Mouse (Mus musculus) left cerebral cortex, postnatal 14 days (tissue): ENCODE data around the gene Rbm26. TPM values are rescaled to one million over a fixed set of nuclear protein-coding genes. Genes with fewer than 3 reads are reported as not detected.

Experiments
- DNase-seq, 2 experiments: peaks; one replicate each; pipeline ENCODE4 v3.0.0; 2021 to 2022; ENCODE audit warnings: low spot score in 2 of 2, mixed read lengths in 1 of 2
- intact Hi-C: fragments of 180-260 bp; cut with DNase I; formaldehyde crosslinking; loops from one replicate; pipeline ENCODE4 v1.15.1; 2025
- total RNA-seq, 2 experiments: library from RNA; stranded (reverse); gene quantifications; 2 replicates each; pipeline ENCODE4 v1.2.3; 2021

Rbm26 gene
- total RNA-seq, 2 experiments from 2014 or later, result 62.2 to 67.9 TPM

DNA sequence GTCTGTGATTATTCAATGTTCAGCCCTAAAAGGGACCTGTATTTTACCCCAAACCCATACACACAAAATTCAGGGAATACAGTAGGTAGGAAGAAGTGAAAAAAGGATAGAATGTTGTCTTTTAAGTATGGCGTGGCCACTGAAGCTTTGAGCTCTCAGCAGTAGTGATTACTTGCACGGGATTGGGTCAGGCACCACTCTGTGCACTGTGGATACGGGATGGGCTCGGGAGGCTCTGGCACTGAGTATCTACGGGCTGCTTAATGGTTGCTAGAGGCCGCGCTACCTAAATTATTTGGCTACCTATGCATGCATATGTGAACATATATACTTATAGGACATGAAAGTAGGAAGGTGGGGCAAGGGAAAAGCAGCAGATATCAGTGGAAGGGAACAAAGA, 78.3 kb downstream of the Rbm26 start:
- intact Hi-C loops, result no loop called here
- no peak for DNase-seq

DNA sequence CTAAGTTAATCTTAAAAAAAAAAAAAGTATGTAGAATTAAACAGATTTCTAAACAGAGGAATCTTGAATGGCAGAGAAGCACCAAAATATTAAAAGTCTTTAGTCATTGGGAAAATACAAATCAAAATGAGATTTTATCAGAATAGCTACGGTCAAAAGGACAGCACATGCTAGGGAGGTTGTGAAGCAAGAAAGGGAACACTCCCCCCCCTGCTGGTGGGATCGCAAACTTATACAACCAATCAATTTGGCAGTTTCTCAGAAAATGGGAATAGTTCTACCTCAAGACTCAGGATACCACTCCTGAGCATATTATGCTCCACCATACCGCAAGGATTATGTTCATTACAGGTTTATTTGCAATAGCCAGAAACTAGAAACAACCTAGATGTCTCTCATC, 80.9 kb downstream of the Rbm26 start:
- no peak for DNase-seq
- intact Hi-C loops, result no loop called here

DNA sequence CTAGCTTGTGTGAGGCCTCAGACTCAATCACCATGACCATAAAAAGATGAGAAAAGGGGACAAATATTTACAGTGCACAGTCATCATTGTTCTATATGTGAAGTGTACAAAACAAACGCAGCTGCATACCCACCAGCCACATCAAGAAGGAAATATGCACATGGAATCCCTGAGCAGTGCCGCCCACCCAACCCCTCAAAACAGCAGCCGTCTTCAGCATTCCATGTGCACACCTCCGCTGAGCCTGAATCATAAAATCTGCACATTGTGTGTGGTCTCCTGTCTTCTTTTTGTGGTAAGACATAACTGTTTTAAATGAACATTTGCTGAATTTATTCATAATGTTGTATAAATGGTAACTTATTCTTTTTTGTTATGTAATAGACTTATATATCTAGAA, 90.1 kb downstream of the Rbm26 start:
- DNase-seq, result peak; percentile 53 to 66
- intact Hi-C loops, result no loop called here

DNA sequence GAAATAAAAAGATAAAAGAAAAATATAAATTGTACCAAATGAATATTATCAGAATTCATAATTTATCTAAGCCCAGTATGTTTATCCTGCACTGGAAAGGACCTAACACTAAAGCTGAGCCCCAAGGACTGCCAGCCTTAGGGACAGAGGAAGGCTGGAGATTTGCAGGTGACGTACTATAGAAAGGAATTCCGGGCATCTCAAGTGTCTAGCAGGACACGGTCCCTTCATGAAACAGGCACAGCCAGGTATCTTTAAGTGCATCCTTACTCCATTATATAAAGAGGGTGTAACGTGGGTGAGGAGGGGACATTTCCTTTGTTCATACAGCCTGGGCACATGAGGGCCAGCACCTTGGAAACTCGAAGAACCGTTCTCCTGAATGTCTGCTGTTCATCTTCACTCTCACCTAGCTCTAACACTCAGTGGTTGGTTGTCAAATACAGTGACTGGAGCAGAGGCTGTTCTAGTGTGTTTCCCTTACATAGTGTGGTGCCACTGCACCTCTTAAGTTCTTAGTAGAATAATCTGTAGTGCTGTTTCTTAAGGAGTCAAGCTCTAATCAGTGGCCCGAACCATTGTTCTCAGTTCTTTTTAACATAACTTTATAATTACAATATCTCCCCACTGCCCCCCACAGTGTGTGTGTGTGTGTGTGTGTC, 91.7 kb downstream of the Rbm26 start:
- DNase-seq, result no peak
- intact Hi-C loops, result no loop called here

DNA sequence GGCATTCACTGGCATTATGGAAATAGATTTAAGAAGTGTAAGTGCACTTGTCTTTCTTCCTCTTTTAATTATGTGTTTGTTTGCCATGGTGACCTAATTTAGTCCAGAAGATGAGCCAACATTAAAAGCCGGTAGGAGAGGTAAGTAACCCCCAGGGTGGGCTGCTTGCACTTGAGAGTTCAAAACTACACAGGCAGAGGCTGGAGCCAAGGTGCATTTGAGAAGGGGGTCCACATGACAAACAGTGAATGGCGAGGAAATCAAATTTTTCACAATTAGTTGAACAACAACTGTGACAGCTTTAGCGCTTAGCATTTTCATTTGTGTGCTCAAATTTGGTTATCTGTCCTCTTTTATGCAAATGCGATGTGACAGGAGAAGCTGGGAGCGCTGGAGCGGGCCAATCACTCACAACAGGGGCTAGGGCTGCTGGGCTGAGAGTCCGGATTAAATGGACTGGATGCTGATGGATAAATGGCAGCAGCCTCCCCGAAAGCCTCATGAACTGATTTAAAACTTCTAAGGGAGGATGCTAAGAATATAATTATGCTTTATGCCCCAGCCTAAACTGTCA, 92.3 kb downstream of the Rbm26 start:
- intact Hi-C loops, result no loop called here

DNA sequence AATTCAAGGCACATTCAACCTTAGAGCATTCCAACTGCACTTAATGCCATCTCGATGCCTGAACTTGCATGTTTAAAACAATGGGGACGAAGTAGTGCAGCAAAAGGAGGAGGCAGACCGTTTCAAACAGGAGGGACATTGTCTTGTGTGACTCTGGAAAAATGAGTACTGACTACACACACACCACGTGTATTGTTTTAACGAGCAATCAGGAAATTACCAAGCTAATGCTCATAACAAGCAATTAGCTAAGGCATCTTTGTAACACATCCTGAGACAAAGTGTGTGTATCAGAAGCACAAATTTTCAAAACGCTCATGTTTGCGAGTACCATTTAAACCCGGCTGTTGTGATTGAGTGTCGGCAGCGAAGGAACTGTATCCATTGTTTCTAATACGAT, 93.0 kb downstream of the Rbm26 start:
- no peak for DNase-seq
- intact Hi-C loops, result no loop called here

More for the DNA sequence above, 92.3 kb downstream of the Rbm26 start:
- no peak for DNase-seq

DNA sequence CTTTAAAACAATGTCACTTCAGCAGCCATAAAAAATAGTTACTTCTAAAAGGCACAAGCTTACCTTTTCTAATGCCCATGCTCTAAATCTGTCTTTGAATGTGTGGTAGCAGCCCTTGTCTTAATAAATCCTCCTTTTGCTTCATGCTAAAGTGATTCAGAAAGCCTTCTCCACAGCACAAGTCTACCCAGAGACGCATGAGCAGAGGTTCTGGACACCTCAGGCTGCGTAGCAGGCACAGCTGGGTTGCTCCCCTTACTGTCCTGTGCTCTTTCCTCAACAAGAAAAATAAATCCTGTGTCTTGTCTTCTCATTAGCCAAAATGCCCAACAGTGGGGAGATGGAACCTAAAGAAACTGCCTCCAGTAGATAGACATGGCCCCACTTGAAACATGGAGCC, 102.4 kb downstream of the Rbm26 start:
- intact Hi-C loops, result no loop called here
- DNase-seq, result no peak

DNA sequence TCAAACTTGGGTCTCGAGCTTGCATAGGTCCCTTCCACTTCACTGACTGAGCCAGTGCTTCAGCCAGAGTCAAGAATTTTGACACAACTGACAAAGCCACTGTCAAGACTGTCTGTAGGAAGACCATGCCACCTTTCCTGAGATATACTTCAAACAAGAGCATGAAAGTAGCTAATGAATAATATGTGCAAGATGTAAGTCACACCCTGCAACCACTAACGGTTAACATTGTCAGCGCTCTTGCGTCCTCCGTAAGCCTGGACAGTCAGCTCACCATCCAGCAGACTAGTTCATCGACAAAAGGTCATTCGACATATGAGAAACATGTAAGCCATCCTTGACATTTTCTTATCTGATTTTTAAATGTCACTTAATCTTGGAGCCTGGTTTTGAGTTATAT, 102.8 kb downstream of the Rbm26 start:
- DNase-seq, result no peak
- intact Hi-C loops, result no loop called here

DNA sequence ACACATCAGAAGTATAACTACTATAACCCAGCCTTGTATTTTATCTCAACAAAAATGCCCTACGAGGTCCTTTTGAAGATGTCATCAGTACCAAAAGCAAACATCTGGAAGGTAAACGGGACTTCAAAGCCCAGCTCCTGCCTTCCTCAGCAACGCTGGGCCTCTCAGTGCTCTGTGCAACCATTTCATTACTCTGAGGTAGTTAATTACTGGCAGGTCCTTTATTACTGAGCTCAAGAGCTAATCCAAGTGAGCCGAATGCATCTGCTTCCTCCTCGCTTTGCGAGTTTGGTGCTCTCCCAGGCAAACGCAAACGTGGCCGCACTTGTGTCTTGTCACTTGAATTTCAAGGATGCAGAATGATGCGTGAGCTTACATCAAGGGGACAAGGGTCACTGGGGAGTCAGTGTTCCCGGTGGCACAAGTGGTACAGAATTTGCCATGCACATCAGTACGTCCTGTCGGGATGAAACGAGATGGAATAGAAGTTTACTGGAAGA, 106.1 kb downstream of the Rbm26 start:
- no peak for DNase-seq
- intact Hi-C loops, result no loop called here

DNA sequence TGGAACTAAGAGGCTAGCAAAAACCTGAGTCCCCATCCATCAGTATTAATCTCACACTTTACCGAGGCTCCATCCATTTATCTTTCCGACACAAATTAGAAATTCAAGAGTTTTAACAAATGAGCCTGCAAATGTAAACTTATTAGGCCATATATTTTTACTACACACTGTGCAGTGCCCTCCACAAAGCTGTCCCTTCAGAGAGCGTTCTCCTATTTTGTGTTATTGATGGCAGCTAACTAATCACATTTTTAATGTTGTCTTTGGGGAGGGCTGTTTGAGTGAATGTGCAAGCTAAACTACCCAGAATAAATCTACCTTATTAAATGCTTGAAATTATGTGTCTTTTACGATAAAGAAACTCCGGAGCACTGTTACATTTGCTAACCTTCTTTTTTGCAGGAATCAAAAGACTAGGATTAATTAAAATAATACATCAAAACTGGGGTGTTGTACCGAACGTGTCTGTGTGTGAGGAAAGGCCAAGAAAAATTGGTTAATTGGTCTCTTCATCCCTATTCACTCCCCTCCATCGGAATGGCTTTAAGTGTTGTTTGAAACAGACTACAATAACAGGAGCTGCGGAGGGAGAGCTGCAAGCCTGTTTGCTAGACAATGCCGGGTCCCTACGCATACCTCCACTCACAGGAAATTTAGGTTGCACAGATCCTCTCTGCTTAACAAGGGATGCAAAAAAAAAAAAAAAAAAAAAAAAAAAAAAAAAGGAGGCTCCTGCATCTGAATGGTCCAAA, 106.7 kb downstream of the Rbm26 start:
- DNase-seq, result no peak
- intact Hi-C loops, result no loop called here

DNA sequence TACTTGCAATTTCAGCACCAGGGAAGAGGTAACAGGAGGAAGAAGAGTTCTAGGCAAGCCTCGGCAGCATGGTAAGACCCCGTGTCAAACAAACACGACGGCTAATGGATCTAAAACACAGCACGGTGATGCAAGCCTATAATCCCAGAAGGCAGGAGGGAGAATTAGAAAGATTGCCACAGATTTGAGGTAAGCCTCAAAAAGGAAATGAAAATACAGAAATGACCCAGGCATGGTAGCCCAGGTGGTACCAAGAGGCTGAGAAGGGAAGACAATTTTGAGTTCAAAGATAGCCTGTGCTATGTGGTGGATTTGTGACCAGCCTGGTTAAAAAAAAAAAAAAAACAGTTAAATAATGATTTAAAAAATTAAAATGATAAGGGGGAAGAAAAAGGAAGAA, 109.1 kb downstream of the Rbm26 start:
- intact Hi-C loops, result no loop called here

DNA sequence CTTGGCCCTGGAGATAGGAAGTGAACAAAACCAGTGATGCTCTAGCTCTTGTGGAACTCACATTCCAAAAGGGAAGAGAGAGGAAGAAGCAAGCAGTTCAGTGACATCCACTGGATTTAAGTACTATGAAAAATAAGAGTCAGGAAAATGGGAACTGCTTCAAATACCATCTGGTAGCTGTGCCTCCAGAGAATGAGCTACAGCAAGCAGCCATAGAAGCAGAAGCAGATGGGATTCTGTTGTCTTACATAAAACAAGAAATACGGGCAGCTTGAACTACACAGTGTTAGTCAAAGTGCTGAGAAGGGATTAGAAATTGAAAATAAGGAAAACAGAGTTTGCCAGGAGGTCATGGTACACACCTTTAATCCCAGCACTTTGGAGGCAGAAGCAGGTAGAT, 112.9 kb downstream of the Rbm26 start:
- intact Hi-C loops, result no loop called here
- DNase-seq, result no peak

More for the DNA sequence above, 109.1 kb downstream of the Rbm26 start:
- DNase-seq, result no peak

DNA sequence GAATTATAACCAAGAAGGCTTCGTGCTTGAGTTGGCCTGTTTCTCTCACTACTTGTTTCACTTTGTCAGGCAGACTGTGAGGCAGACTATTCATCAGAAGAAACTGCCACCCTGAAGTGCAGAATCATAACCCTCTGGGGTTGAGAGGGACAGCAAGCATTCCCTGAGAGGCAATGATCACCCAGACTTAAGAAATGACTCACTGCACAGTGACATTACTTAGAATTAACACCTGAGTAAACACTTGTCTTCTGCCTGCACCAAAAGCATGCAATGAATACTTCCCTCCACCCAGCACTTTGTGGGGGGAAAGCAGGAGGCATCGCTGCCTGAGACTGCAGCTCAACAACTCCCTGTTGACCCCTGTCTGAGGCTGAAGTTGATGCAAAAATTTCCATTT, 115.9 kb downstream of the Rbm26 start:
- intact Hi-C loops, result no loop called here
- DNase-seq, result no peak

DNA sequence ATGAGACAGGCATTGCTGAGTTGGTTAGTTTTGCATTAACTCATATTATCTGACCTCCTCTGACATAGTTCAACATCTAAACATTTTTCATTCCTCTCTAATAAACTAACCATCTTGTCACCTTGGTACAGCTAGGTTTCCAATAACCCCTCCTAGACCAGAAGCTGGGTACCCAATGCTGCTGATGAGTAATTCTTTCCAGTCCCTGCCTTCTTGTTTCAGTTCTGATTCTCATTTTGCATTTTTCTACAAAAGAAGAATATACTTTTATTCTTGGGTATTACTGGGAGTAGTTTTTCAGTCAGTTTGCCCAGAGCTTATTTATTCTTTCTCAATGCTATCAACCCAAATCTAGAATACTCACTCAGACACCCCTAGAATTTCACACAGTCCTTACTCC, 119.2 kb downstream of the Rbm26 start:
- intact Hi-C loops, result no loop called here

More for the DNA sequence above, 119.2 kb downstream of the Rbm26 start:
- DNase-seq, result no peak

Other genes starting within 250 kb of the Rbm26 start
- gene Ndfip2, start 81.2 kb upstream of the Rbm26 start, total RNA-seq, result 100 to 1,000 TPM; 129 to 134 TPM